20 mouse cellular contexts compared by ENCODE assay signal in genomic region chr14:40919521-40919920, GRCm38 (mm10). TPM values are rescaled to one million over a fixed set of nuclear protein-coding genes. Genes with fewer than 3 reads are reported as not detected.
A peak's percentile ranks its signal among the peaks of the same experiment; 100 is the strongest.
DNase-seq lines count a peak whose midpoint lies in the region; ATAC-seq lines count a peak whose summit lies in the region.
"Had no signal": no experiment of that assay in that cellular context is flagged by ENCODE, and none has a peak within 500 bp of the region (broad histone marks: within the 10 kb centered on the region; RNA-seq: fewer than 3 reads in every experiment).

No protein-coding gene starts in this region.

- ATAC-seq in common myeloid progenitor, adult 5-6 weeks (replicated peaks; ENCODE audit: low read depth, poor library complexity, severe bottlenecking): peak; percentile 66
- peak; percentile 70 for ATAC-seq in megakaryocyte progenitor cell, adult 5-6 weeks (replicated peaks; ENCODE audit: poor library complexity)
- ATAC-seq: forebrain, embryonic 13.5 days; inflammation-experienced regulatory T-cells, adult 6 months; Patski had no signal

- DNase-seq in layer of hippocampus, adult 9-11 months: peak; percentile 63
- DNase-seq in layer of hippocampus, adult 18-20 months (ENCODE audit: low spot score in 2 of 2): no peak
- DNase-seq in 416B (ENCODE audit: low read depth): peak; percentile 42
- no peak for DNase-seq in gastrocnemius, postnatal 10 days
- no peak for DNase-seq in right cerebral cortex, adult 18-20 months
- DNase-seq: B cell, adult 2 months; cerebellum, adult 18-20 months; cerebellum, postnatal 14 days; heart, adult 11 months; kidney, adult 2 months; kidney, postnatal 14 days; lung, postnatal 4 days; right cerebral cortex, postnatal 14 days; spleen, adult 18-20 months; thymus, postnatal 14 days had no signal

RNA-seq across cellular contexts. Expression of gene Sh2d4b, which starts 26.5 kb away (rescaled TPM):
- 1 to 10 TPM in 1 of 2 experiments, under 1 TPM in 1; 0.91 to 1.7 TPM for total RNA-seq in layer of hippocampus, adult 18-20 months (2021)
- total RNA-seq in common myeloid progenitor, adult 5-6 weeks (2017): 0.46 TPM in 1 of 2 replicates, not detected in the other
- 0.17 TPM in 1 of 2 replicates, not detected in the other for total RNA-seq in megakaryocyte progenitor cell, adult 5-6 weeks (2015)
- not detected in 2 replicates for total RNA-seq in megakaryocyte progenitor cell, adult 5-6 weeks (2017)
- under 1 TPM; 0.56 to 0.87 TPM for total RNA-seq in gastrocnemius, postnatal 10 days (2021)

RNA-seq across cellular contexts. Expression of gene Tspan14, which starts 47.1 kb away (rescaled TPM):
- total RNA-seq in layer of hippocampus, adult 18-20 months (2021): 10 to 100 TPM; 30.5 to 33.7 TPM
- total RNA-seq in common myeloid progenitor, adult 5-6 weeks (2017): 46.6 and 49.2 TPM in 2 replicates
- 30.7 and 36.6 TPM in 2 replicates for total RNA-seq in megakaryocyte progenitor cell, adult 5-6 weeks (2015)
- 35.6 and 42.0 TPM in 2 replicates for total RNA-seq in megakaryocyte progenitor cell, adult 5-6 weeks (2017)
- total RNA-seq in gastrocnemius, postnatal 10 days (2021): 10 to 100 TPM; 17.2 to 19.1 TPM

Comparison
In these comparisons a context has a peak if more than half of its experiments do, and no peak if none do; other contexts are left out.
1. DNase-seq: peak in layer of hippocampus, adult 9-11 months (single experiment) and 416B (single experiment); none in layer of hippocampus, adult 18-20 months (0 of 2), gastrocnemius, postnatal 10 days (single experiment) and right cerebral cortex, adult 18-20 months (single experiment).